Mouse (Mus musculus): Measurements from ENCODE around the gene Adcy6.

- TF ChIP-seq POLR2A (IDR thresholded peaks at IDR 0.05; ENCODE audit: extremely low read depth, insufficient read depth, low read length) = no peak
- no peak for TF ChIP-seq CTCF (IDR thresholded peaks at IDR 0.05; ENCODE audit: extremely low read depth, insufficient read depth, low read length)
Measured at GRCm38 (mm10) chr15:98628589-98629254, 18.8 kb upstream of the Adcy6 start.

Measured in cortical plate, adult 2 months (tissue).